Mouse (Mus musculus) CD8-positive naive resting alpha-beta T cell, adult 2 months (primary cell): ENCODE data around the gene Sgcb.
"Not testable (repeated sequence)": the region's sequence is repeated elsewhere in the genome, so short reads cannot be mapped to it uniquely, and the experiment has no call there.

Source experiments
- DNase-seq, 2 experiments: peaks; one replicate each; pipeline ENCODE4 v3.0.0; 2022; ENCODE audit warnings: low read depth in 2 of 2, low spot score in 2 of 2

The Sgcb gene

GRCm38 (mm10) chr5:73585212-73586115 lies 62.1 kb downstream of the Sgcb start:
- DNase-seq: no peak

DNA sequence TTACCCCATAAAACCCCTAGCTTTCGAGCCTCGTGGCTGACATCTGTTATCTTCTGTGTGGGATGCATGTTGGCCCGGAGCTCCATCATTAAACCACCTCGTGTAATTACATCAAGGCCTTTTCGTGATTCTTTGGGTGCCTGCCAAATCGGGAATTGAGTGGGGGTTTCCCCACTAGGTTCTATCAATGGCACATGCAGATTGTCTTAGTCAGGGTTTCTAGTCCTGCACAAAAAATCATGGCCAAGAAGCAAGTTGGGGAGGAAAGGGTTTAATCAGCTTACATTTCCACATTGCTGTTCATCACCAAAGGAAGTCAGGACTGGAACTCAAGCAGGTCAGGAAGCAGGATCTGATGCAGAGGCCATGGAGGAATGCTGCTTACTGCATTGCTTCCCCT lies 63.6 kb downstream of the Sgcb start:
- not testable (repeated sequence) for DNase-seq
